Comparison of ENCODE assay signal across 7 mouse cellular contexts in genomic region chr8:84839875-84840247, GRCm38 (mm10). TPM values are rescaled to one million over a fixed set of nuclear protein-coding genes. Genes with fewer than 3 reads are reported as not detected.
DNase-seq lines count a peak whose midpoint lies in the region; ATAC-seq and TF ChIP-seq lines count a peak whose summit lies in the region.

No protein-coding gene starts in this region.

- H3K9ac ChIP-seq in lung, embryonic 15.5 days: peak overlapping the region; percentile 92
- H3K9ac ChIP-seq in limb, embryonic 11.5 days (ENCODE audit: low read length): peak overlapping the region; percentile 91

- no peaks in the 10 kb centered on the region for H3K27me3 ChIP-seq in lung, embryonic 15.5 days
- no peaks in the 10 kb centered on the region for H3K27me3 ChIP-seq in forebrain, embryonic 10.5 days (ENCODE audit: poor library complexity, severe bottlenecking)
- no peaks in the 10 kb centered on the region for H3K27me3 ChIP-seq in limb, embryonic 11.5 days (ENCODE audit: control insufficient read depth, insufficient read depth, low read length)

- 2% methylated on average over 7 of the region's 7 CpGs for WGBS in lung, embryonic 15.5 days
- 6% methylated on average over 7 of the region's 7 CpGs for WGBS in forebrain, embryonic 10.5 days
- WGBS in limb, embryonic 11.5 days: 6% methylated on average over 7 of the region's 7 CpGs
- 2% methylated on average over 7 of the region's 7 CpGs for WGBS in olfactory bulb, adult 2 months

- peaks cover 45% of the 10 kb centered on the region for H3K4me1 ChIP-seq in lung, embryonic 15.5 days
- H3K4me1 ChIP-seq in forebrain, embryonic 10.5 days: peaks cover 60% of the 10 kb centered on the region
- peaks cover 32% of the 10 kb centered on the region for H3K4me1 ChIP-seq in limb, embryonic 11.5 days (ENCODE audit: control insufficient read depth, insufficient read depth, low read length)
- H3K4me1 ChIP-seq in olfactory bulb, adult 2 months (ENCODE audit: control insufficient read depth, insufficient read depth, low read length): peaks cover 4% of the 10 kb centered on the region

- H3K9me3 ChIP-seq in lung, embryonic 15.5 days: no peaks in the 10 kb centered on the region
- no peaks in the 10 kb centered on the region for H3K9me3 ChIP-seq in forebrain, embryonic 10.5 days
- no peaks in the 10 kb centered on the region for H3K9me3 ChIP-seq in limb, embryonic 11.5 days (ENCODE audit: control insufficient read depth, low read length)

- peak overlapping the region; percentile 63 for H3K4me2 ChIP-seq in lung, embryonic 15.5 days
- H3K4me2 ChIP-seq in limb, embryonic 11.5 days (ENCODE audit: low read depth, severe bottlenecking): peak overlapping the region; percentile 68

- H3K27ac ChIP-seq in lung, embryonic 15.5 days: peak overlapping the region; percentile 90
- peak overlapping the region; percentile 97 for H3K27ac ChIP-seq in forebrain, embryonic 10.5 days
- H3K27ac ChIP-seq in limb, embryonic 11.5 days (replicated peaks; ENCODE audit: low read depth, low read length): peak overlapping the region; percentile 90
- H3K27ac ChIP-seq in olfactory bulb, adult 2 months (ENCODE audit: insufficient read depth, low read depth, low read length): no peak overlapping the region

- no peak for DNase-seq in lung, adult 18-20 months
- no peak for DNase-seq in forebrain, embryonic 10.5 days (ENCODE audit: extremely low spot score, low spot score)
- DNase-seq in limb, embryonic 11.5 days (ENCODE audit: low spot score): no peak
- no peak for DNase-seq in ovary, postnatal 10 days (ENCODE audit: low spot score)
- DNase-seq in urinary bladder, postnatal 36 days (ENCODE audit: low spot score in 2 of 2): no peak

- peak overlapping the region; percentile 89 for H3K4me3 ChIP-seq in lung, embryonic 15.5 days
- H3K4me3 ChIP-seq in forebrain, embryonic 10.5 days: peak overlapping the region; percentile 71
- H3K4me3 ChIP-seq in limb, embryonic 11.5 days (ENCODE audit: low read depth, low read length): peak overlapping the region; percentile 94
- peak overlapping the region; percentile 63 for H3K4me3 ChIP-seq in olfactory bulb, adult 2 months (ENCODE audit: insufficient read depth, low read depth, low read length)

- H3K36me3 ChIP-seq in lung, embryonic 15.5 days: peaks cover 81% of the 10 kb centered on the region
- H3K36me3 ChIP-seq in forebrain, embryonic 10.5 days (replicated peaks): peaks cover 81% of the 10 kb centered on the region
- peaks cover 62% of the 10 kb centered on the region for H3K36me3 ChIP-seq in limb, embryonic 11.5 days (ENCODE audit: control insufficient read depth, insufficient read depth, low read length)

- no peak for TF ChIP-seq CTCF in olfactory bulb, adult 2 months (IDR thresholded peaks at IDR 0.05; ENCODE audit: insufficient read depth, low read depth, low read length)

- no peak for TF ChIP-seq POLR2A in olfactory bulb, adult 2 months (IDR thresholded peaks at IDR 0.05; ENCODE audit: insufficient read depth, low read depth, low read length)

- ATAC-seq in lung, embryonic 15.5 days (ENCODE audit: borderline replicate concordance, extremely low read depth, low FRiP score, low TSS enrichment): no peak
- no peak for ATAC-seq in limb, embryonic 11.5 days (ENCODE audit: insufficient number of reproducible peaks, low FRiP score, low TSS enrichment, low read depth)

RNA-seq across cellular contexts. Expression of gene Rad23a, which starts 0.6 kb away (rescaled TPM):
- 112 and 127 TPM in 2 replicates for polyA plus RNA-seq in lung, embryonic 15.5 days (2015; fragmentation: Nextera tagmentation; extraction: Ambion mirVana)
- 130 and 137 TPM in 2 replicates for polyA plus RNA-seq in forebrain, embryonic 10.5 days (2016; fragmentation: Nextera tagmentation; extraction: Ambion mirVana)
- 93.1 and 93.4 TPM in 2 replicates for polyA plus RNA-seq in limb, embryonic 11.5 days (2014; fragmentation: Nextera tagmentation; extraction: Ambion mirVana)
- polyA plus RNA-seq in olfactory bulb, adult 2 months (2012; ENCODE audit: insufficient read depth, insufficient read length, low replicate concordance, missing spikeins): not detected in 2 replicates

RNA-seq across cellular contexts. Expression of gene Calr, which starts 6.9 kb away (rescaled TPM):
- 1,037 and 1,080 TPM in 2 replicates for polyA plus RNA-seq in lung, embryonic 15.5 days (2015; fragmentation: Nextera tagmentation; extraction: Ambion mirVana)
- 735 and 764 TPM in 2 replicates for polyA plus RNA-seq in forebrain, embryonic 10.5 days (2016; fragmentation: Nextera tagmentation; extraction: Ambion mirVana)
- polyA plus RNA-seq in limb, embryonic 11.5 days (2014; fragmentation: Nextera tagmentation; extraction: Ambion mirVana): 854 and 918 TPM in 2 replicates
- 225 TPM in 1 of 2 replicates, not detected in the other for polyA plus RNA-seq in olfactory bulb, adult 2 months (2012; ENCODE audit: insufficient read depth, insufficient read length, low replicate concordance, missing spikeins)

RNA-seq across cellular contexts. Expression of gene Gadd45gip1, which starts 8.5 kb away (rescaled TPM):
- 43.4 and 47.0 TPM in 2 replicates for polyA plus RNA-seq in lung, embryonic 15.5 days (2015; fragmentation: Nextera tagmentation; extraction: Ambion mirVana)
- 49.1 and 49.6 TPM in 2 replicates for polyA plus RNA-seq in forebrain, embryonic 10.5 days (2016; fragmentation: Nextera tagmentation; extraction: Ambion mirVana)
- polyA plus RNA-seq in limb, embryonic 11.5 days (2014; fragmentation: Nextera tagmentation; extraction: Ambion mirVana): 45.0 and 46.7 TPM in 2 replicates
- polyA plus RNA-seq in olfactory bulb, adult 2 months (2012; ENCODE audit: insufficient read depth, insufficient read length, low replicate concordance, missing spikeins): not detected in 2 replicates

RNA-seq across cellular contexts. Expression of gene Farsa, which starts 16.9 kb away (rescaled TPM):
- 96.9 and 98.9 TPM in 2 replicates for polyA plus RNA-seq in lung, embryonic 15.5 days (2015; fragmentation: Nextera tagmentation; extraction: Ambion mirVana)
- polyA plus RNA-seq in forebrain, embryonic 10.5 days (2016; fragmentation: Nextera tagmentation; extraction: Ambion mirVana): 143 and 144 TPM in 2 replicates
- polyA plus RNA-seq in limb, embryonic 11.5 days (2014; fragmentation: Nextera tagmentation; extraction: Ambion mirVana): 99.9 and 105 TPM in 2 replicates
- polyA plus RNA-seq in olfactory bulb, adult 2 months (2012; ENCODE audit: insufficient read depth, insufficient read length, low replicate concordance, missing spikeins): not detected in 2 replicates

RNA-seq across cellular contexts. Expression of gene Dand5, which starts 17.2 kb away (rescaled TPM):
- polyA plus RNA-seq in lung, embryonic 15.5 days (2015; fragmentation: Nextera tagmentation; extraction: Ambion mirVana): 6.0 and 6.3 TPM in 2 replicates
- polyA plus RNA-seq in forebrain, embryonic 10.5 days (2016; fragmentation: Nextera tagmentation; extraction: Ambion mirVana): 2.9 and 3.5 TPM in 2 replicates
- 3.6 and 3.9 TPM in 2 replicates for polyA plus RNA-seq in limb, embryonic 11.5 days (2014; fragmentation: Nextera tagmentation; extraction: Ambion mirVana)
- polyA plus RNA-seq in olfactory bulb, adult 2 months (2012; ENCODE audit: insufficient read depth, insufficient read length, low replicate concordance, missing spikeins): not detected in 2 replicates

Comparison
In these comparisons a context has a peak if more than half of its experiments do, and no peak if none do; other contexts are left out.
1. RNA of gene Gadd45gip1, which starts 8.5 kb away (polyA plus RNA-seq): 49.1 to 49.6 TPM in forebrain, embryonic 10.5 days, 45.0 to 46.7 TPM in limb, embryonic 11.5 days and 43.4 to 47.0 TPM in lung, embryonic 15.5 days; not detected in olfactory bulb, adult 2 months; every median in the first group is over 10 times any median in the second.
2. Peak in every context shown above with its lines, with median percentiles within 50 percentile points of each other: H3K4me3 ChIP-seq.